Mouse (Mus musculus): ENCODE data around the gene 1700017B05Rik. TPM values are rescaled to one million over a fixed set of nuclear protein-coding genes. Genes with fewer than 3 reads are reported as not detected.

Gene 1700017B05Rik
- polyA plus RNA-seq, 1 experiment = 48.0 TPM

- no peaks in the 10 kb centered on the region for H3K27me3 ChIP-seq (ENCODE audit: control insufficient read depth, insufficient read depth, low read length, poor library complexity, severe bottlenecking)
- H3K27ac ChIP-seq (ENCODE audit: insufficient read depth, low read length) = no peak overlapping the region
- TF ChIP-seq EP300 (IDR thresholded peaks at IDR 0.05; ENCODE audit: insufficient read depth, low read depth, low read length) = no peak
- TF ChIP-seq CTCF (IDR thresholded peaks at IDR 0.05; ENCODE audit: low read depth, low read length) = no peak
- TF ChIP-seq POLR2A (IDR thresholded peaks at IDR 0.05; ENCODE audit: insufficient read depth, low read length) = no peak
- H3K9me3 ChIP-seq (replicated peaks; ENCODE audit: control insufficient read depth, insufficient read depth, low read length, poor library complexity, severe bottlenecking) = no peaks in the 10 kb centered on the region
- H3K4me3 ChIP-seq (ENCODE audit: low read depth, low read length) = no peak overlapping the region
- no peak overlapping the region for H3K9ac ChIP-seq (ENCODE audit: low read depth, poor library complexity, severe bottlenecking)
- peaks cover 43% of the 10 kb centered on the region for H3K36me3 ChIP-seq (ENCODE audit: control insufficient read depth, insufficient read depth, low read length, poor library complexity, severe bottlenecking)
- peaks cover 9% of the 10 kb centered on the region for H3K4me1 ChIP-seq (ENCODE audit: control insufficient read depth, insufficient read depth, low read length)
These were observed 5.6 kb downstream of the 1700017B05Rik start for GRCm38 (mm10) chr9:57256861-57257260.

- Histone ChIP-seq H3K27ac (ENCODE audit: insufficient read depth, low read length) (no peak overlapping the region), H3K9me3 (replicated peaks; ENCODE audit: control insufficient read depth, insufficient read depth, low read length, poor library complexity, severe bottlenecking) (no peaks in the 10 kb centered on the region), H3K4me3 (ENCODE audit: low read depth, low read length) (no peak overlapping the region), H3K36me3 (ENCODE audit: control insufficient read depth, insufficient read depth, low read length, poor library complexity, severe bottlenecking) (peaks cover 43% of the 10 kb centered on the region), H3K9ac (ENCODE audit: low read depth, poor library complexity, severe bottlenecking) (no peak overlapping the region), H3K27me3 (ENCODE audit: control insufficient read depth, insufficient read depth, low read length, poor library complexity, severe bottlenecking) (no peaks in the 10 kb centered on the region), H3K4me1 (ENCODE audit: control insufficient read depth, insufficient read depth, low read length) (peaks cover 9% of the 10 kb centered on the region)
- no peak for TF ChIP-seq EP300 (IDR thresholded peaks at IDR 0.05; ENCODE audit: insufficient read depth, low read depth, low read length)
- TF ChIP-seq CTCF (IDR thresholded peaks at IDR 0.05; ENCODE audit: low read depth, low read length) = no peak
- TF ChIP-seq POLR2A (IDR thresholded peaks at IDR 0.05; ENCODE audit: insufficient read depth, low read length) = no peak
These were observed 6.1 kb downstream of the 1700017B05Rik start for GRCm38 (mm10) chr9:57256309-57256708.

- Histone ChIP-seq H3K9me3 (replicated peaks; ENCODE audit: control insufficient read depth, insufficient read depth, low read length, poor library complexity, severe bottlenecking) (no peaks in the 10 kb centered on the region), H3K4me3 (ENCODE audit: low read depth, low read length) (no peak overlapping the region), H3K9ac (ENCODE audit: low read depth, poor library complexity, severe bottlenecking) (no peak overlapping the region), H3K4me1 (ENCODE audit: control insufficient read depth, insufficient read depth, low read length) (peaks cover 7% of the 10 kb centered on the region), H3K36me3 (ENCODE audit: control insufficient read depth, insufficient read depth, low read length, poor library complexity, severe bottlenecking) (peaks cover 43% of the 10 kb centered on the region), H3K27ac (ENCODE audit: insufficient read depth, low read length) (no peak overlapping the region), H3K27me3 (ENCODE audit: control insufficient read depth, insufficient read depth, low read length, poor library complexity, severe bottlenecking) (no peaks in the 10 kb centered on the region)
- TF ChIP-seq POLR2A (IDR thresholded peaks at IDR 0.05; ENCODE audit: insufficient read depth, low read length) = no peak
- TF ChIP-seq EP300 (IDR thresholded peaks at IDR 0.05; ENCODE audit: insufficient read depth, low read depth, low read length) = no peak
- no peak for TF ChIP-seq CTCF (IDR thresholded peaks at IDR 0.05; ENCODE audit: low read depth, low read length)
These were observed 7.5 kb downstream of the 1700017B05Rik start for GRCm38 (mm10) chr9:57254823-57255495.

GRCm38 (mm10) chr9:57254061-57254460 is 8.4 kb downstream of the 1700017B05Rik start:
- no peak for TF ChIP-seq POLR2A (IDR thresholded peaks at IDR 0.05; ENCODE audit: insufficient read depth, low read length)
- TF ChIP-seq CTCF (IDR thresholded peaks at IDR 0.05; ENCODE audit: low read depth, low read length) = no peak
- TF ChIP-seq EP300 (IDR thresholded peaks at IDR 0.05; ENCODE audit: insufficient read depth, low read depth, low read length) = no peak
- Histone ChIP-seq H3K36me3 (ENCODE audit: control insufficient read depth, insufficient read depth, low read length, poor library complexity, severe bottlenecking) (peaks cover 43% of the 10 kb centered on the region), H3K27ac (ENCODE audit: insufficient read depth, low read length) (no peak overlapping the region), H3K4me3 (ENCODE audit: low read depth, low read length) (no peak overlapping the region), H3K4me1 (ENCODE audit: control insufficient read depth, insufficient read depth, low read length) (peaks cover 7% of the 10 kb centered on the region), H3K9ac (ENCODE audit: low read depth, poor library complexity, severe bottlenecking) (no peak overlapping the region), H3K27me3 (ENCODE audit: control insufficient read depth, insufficient read depth, low read length, poor library complexity, severe bottlenecking) (no peaks in the 10 kb centered on the region), H3K9me3 (replicated peaks; ENCODE audit: control insufficient read depth, insufficient read depth, low read length, poor library complexity, severe bottlenecking) (no peaks in the 10 kb centered on the region)

GRCm38 (mm10) chr9:57251139-57251538 is 11.3 kb downstream of the 1700017B05Rik start:
- Histone ChIP-seq H3K9ac (ENCODE audit: low read depth, poor library complexity, severe bottlenecking) (no peak overlapping the region), H3K4me3 (ENCODE audit: low read depth, low read length) (no peak overlapping the region), H3K9me3 (replicated peaks; ENCODE audit: control insufficient read depth, insufficient read depth, low read length, poor library complexity, severe bottlenecking) (no peaks in the 10 kb centered on the region), H3K27me3 (ENCODE audit: control insufficient read depth, insufficient read depth, low read length, poor library complexity, severe bottlenecking) (no peaks in the 10 kb centered on the region), H3K4me1 (ENCODE audit: control insufficient read depth, insufficient read depth, low read length) (peaks cover 9% of the 10 kb centered on the region), H3K27ac (ENCODE audit: insufficient read depth, low read length) (no peak overlapping the region), H3K36me3 (ENCODE audit: control insufficient read depth, insufficient read depth, low read length, poor library complexity, severe bottlenecking) (peaks cover 25% of the 10 kb centered on the region)
- no peak for TF ChIP-seq EP300 (IDR thresholded peaks at IDR 0.05; ENCODE audit: insufficient read depth, low read depth, low read length)
- no peak for TF ChIP-seq CTCF (IDR thresholded peaks at IDR 0.05; ENCODE audit: low read depth, low read length)
- no peak for TF ChIP-seq POLR2A (IDR thresholded peaks at IDR 0.05; ENCODE audit: insufficient read depth, low read length)

GRCm38 (mm10) chr9:57250026-57250425 is 12.4 kb downstream of the 1700017B05Rik start:
- peaks cover 18% of the 10 kb centered on the region for H3K36me3 ChIP-seq (ENCODE audit: control insufficient read depth, insufficient read depth, low read length, poor library complexity, severe bottlenecking)
- H3K9ac ChIP-seq (ENCODE audit: low read depth, poor library complexity, severe bottlenecking) = no peak overlapping the region
- H3K4me1 ChIP-seq (ENCODE audit: control insufficient read depth, insufficient read depth, low read length) = peaks cover 7% of the 10 kb centered on the region
- H3K27ac ChIP-seq (ENCODE audit: insufficient read depth, low read length) = no peak overlapping the region
- H3K27me3 ChIP-seq (ENCODE audit: control insufficient read depth, insufficient read depth, low read length, poor library complexity, severe bottlenecking) = no peaks in the 10 kb centered on the region
- no peak overlapping the region for H3K4me3 ChIP-seq (ENCODE audit: low read depth, low read length)
- no peaks in the 10 kb centered on the region for H3K9me3 ChIP-seq (replicated peaks; ENCODE audit: control insufficient read depth, insufficient read depth, low read length, poor library complexity, severe bottlenecking)
- no peak for TF ChIP-seq EP300 (IDR thresholded peaks at IDR 0.05; ENCODE audit: insufficient read depth, low read depth, low read length)
- TF ChIP-seq CTCF (IDR thresholded peaks at IDR 0.05; ENCODE audit: low read depth, low read length) = no peak
- TF ChIP-seq POLR2A (IDR thresholded peaks at IDR 0.05; ENCODE audit: insufficient read depth, low read length) = no peak
